Mouse (Mus musculus) liver, postnatal 0 days (tissue): ENCODE data around the gene Muc3.

Source experiments
- CTCF ChIP-seq: sonication (generic); IDR thresholded peaks from 2 replicates; pipeline ENCODE4 v1.5.1; 2016; ENCODE audit warnings: antibody characterized with exemption, low read depth
- EP300 ChIP-seq: IDR thresholded peaks from 2 replicates; pipeline ENCODE4 v1.6.1; 2016; ENCODE audit warnings: antibody characterized with exemption, low read depth, mild to moderate bottlenecking

- TF ChIP-seq CTCF = no peak
- no peak for TF ChIP-seq EP300
Measured at GRCm38 (mm10) chr5:137179646-137180374, 30.7 kb upstream of the Muc3 start.
